Mouse (Mus musculus): ENCODE results near the gene Wwox. TPM values are rescaled to one million over a fixed set of nuclear protein-coding genes. Genes with fewer than 3 reads are reported as not detected.
A peak's percentile ranks its signal among the peaks of the same experiment; 100 is the strongest.

The Wwox gene
- total RNA-seq, 2 experiments from 2014 or later = 28.8 to 30.2 TPM

DNA sequence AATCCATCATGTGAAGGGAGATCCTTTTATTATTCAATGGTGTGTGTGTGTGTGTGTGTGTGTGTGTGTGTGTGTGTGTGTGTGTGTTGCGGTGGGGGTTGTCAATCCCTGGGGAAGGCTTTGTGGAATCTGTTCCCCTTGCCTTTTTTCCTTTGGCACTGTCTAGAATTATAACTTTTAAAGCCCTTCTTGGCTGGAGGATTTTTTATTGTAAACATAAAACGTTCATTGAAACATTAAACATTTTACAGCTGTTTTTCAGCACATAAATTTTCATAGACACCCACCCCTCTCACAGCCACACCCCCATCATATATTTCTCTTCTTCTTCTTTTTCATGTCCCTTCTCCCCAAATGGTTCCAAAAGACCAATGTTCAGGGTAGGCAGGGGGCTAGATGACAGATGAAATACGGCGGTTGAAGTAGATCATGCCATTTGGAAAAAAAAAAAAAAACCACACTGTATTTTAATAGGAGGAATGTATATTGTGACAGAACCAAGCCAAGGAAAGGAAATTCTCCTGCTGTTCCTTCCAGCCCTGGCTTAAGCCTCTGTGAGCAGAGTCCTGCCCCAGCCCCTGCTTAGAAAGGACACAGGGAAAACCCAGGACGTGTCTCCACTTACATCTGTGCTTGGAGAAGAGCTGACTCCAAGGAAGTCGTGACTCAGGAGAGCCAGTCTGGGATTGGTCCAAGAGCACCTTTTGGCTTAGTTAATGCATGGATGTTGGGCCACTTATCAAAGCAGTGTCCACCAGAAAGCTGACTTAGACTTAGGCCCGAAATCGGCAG, 517.1 kb downstream of the Wwox start:
- DNase-seq (ENCODE audit: low spot score in 2 of 2) = no peak

DNA sequence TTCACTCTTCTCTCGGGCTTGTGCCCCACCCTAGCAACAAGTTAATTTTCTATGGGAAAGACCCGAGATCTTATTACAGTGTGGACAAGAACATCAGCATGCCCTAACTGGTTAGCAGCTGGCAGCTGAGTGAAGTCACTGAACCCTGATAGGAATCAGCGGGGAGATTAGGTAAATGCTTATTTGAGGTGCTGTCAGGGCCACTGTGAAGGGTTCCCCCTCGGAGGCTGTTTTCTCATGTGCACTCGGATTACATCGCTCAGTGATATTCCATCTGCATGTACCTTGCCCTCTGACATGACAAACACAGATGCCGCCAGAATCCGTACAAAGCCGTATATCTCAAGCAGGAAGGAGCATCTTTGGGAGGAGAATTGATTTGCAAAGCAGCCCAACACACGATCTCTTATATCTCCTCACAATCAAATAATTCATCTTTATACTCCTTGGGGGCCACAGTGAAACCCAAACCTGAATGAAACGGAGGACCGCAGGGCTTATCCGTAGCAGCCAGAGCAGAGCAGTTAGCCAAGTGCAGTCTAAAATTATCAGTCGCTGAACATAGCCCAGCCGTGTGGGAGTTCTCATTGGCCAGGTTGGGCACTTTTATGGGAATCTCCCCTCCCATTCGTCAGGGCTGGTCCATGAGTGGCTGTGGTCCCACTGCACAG, 519.1 kb downstream of the Wwox start:
- DNase-seq (ENCODE audit: low spot score in 2 of 2) = no peak

DNA sequence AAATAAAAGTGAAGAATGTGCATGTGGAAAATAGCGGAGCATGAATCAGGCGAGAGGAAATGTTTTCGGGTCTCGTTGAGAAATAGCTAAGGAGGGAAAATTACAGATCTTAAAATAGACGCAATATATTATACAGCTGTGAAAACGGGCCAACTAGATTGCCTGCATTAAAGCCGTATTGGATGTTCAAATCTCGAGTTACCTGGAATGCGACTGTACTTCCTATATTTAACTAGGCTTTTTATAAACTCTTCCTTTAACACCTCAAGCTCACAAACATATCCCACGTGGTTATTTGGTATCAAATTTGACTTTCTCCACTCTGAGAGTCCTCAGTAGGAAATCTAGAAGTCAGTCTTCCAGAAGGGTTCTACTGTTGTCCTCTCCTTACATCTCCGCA, 520.0 kb downstream of the Wwox start:
- no peak for DNase-seq (ENCODE audit: low spot score in 2 of 2)

DNA sequence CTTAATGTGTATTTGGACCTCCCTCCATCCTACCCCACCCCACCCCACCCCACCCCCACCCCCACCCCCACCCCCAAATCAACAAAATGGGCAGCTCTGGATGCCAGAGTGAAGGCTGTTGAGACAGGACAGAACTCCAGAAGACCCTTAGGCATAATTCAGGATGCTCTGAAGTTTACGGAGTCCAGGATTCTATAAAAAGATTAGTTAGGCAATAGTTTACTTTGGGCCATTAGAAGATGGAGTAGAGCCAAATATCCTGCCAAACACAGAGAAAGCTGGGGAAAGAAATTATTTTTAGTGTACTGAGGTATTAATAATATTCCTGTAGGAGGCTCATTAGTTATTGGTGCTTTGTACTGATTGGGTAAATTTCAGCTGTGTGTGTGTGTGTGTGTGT, 523.0 kb downstream of the Wwox start:
- no peak for DNase-seq (ENCODE audit: low spot score in 2 of 2)

DNA sequence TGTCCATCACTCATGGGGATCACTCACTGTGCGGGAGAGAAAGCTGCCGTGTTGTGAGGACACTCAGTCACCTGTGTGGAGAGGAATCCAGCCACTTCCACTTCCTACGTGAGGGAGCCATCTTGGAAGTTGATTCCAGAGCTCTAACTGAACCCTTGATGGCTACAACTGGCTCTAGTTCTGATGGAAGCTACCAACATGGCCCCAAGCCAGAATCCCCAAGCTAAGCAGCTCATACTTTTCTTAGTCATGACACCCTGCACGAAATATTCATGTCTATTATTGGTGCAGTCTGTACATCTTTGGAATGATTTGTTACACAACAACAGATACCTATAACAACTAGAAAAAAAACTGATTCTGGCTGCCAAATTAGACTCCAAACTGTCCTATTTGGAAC, 523.8 kb downstream of the Wwox start:
- no peak for DNase-seq (ENCODE audit: low spot score in 2 of 2)

DNA sequence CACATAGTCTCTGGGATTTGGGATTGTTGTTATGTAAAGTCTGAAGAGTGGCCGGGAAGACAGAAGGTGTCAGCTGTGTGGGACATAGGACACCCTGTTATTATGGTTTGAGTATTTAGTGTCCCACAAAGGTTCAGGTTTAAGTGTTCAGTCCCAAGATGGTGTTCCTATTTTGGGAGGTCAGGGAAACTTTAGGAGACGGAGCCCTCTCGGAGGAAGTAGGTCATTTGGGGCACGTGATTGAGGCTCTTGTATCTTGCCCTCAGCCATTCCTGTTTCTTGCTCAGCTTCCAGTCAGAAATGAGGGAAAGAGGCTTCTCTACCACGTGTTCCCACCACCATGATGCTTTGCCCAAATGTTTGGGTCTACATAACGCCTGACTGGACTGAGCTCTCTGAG, 524.8 kb downstream of the Wwox start:
- DNase-seq (ENCODE audit: low spot score in 2 of 2) = no peak

DNA sequence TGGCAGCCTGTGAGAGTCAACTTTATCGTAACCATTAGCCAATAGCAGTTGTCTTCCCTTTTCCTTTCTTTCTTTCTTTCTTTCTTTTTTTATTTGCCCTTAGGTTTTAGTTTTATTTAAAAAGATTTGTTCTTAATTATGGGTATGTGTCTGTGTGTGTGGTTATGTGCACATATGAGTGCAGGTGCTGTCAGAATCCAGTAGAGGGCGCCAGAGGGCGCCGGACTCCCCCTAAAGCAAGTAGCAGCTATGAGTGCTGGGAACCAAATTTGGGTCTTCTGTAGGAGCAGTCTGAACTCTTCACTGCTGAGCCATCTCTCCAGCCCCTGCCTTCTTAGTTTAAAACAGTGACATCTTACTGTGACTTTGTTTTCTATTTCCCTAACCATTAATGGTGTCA, 529.4 kb downstream of the Wwox start:
- no peak for DNase-seq (ENCODE audit: low spot score in 2 of 2)

DNA sequence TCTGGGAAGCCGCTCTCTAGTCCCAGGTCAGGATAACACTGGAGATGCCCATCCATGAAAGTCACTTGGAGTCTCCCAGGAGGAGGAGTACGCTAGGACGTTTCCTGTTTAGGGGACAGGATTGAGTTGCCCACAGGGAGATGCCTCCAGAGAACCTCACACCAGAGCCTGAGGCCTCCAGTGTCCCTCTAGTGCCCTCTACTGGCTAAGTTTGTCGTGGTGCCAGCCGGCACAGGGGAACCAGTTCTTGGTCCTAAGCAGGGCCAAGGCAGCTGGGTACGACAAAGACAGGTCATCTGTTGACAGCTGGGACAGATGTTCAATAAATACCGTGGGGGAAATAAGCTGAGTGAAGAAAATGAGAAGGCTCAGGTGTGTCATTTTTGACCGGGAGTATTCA, 531.9 kb downstream of the Wwox start:
- DNase-seq (ENCODE audit: low spot score in 2 of 2) = peak; percentile 39 to 69

DNA sequence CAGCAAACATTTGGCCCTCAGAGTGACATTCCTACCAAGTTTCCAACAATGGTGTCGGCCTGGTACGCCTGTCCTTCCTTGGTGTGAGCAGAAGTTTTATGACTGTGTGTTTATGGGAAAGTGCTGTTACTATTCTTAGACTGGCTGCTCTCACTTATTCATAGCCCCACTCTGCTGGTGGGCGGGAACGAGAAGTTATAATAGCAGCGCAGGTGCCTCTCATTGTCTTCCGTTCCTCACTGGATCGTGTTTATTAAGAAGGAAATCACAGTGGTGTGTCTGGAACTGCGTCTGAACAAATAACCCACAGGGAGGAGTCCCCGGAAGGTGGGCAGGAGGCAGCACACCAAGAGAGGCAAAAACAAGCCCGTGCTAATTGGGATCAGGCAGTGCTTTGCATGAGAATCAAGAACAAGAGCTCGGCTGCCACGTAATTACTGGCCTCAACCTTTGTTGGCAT, 533.6 kb downstream of the Wwox start:
- no peak for DNase-seq (ENCODE audit: low spot score in 2 of 2)

DNA sequence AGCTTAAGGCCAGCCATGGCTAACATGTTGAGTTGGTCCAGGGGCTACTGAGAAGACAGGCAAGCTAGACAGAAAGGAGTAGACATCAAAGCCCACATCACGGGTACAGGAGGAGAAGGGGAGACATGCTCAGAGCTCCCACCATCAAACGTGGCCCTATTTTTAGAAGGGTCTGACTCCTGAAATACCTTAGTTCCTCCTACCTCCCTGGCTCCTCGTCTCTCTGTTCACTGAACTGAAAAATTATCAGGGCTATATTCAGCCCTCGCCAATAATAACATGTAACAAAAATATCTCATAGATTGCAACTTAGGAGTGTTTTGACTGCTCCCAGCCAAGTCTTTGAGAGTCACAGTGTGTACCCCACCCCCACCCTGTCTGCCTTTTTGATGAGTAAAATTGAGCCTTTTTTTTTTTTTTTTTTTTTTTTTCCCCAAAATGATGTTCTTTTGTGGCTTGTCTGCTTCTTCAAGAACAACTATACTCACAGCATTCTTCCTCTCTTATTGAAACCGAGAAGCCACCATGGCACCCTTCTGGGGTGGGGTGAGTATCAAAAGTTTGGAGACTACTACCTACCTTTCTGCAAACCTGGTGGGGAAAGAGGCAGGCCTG, 535.0 kb downstream of the Wwox start:
- DNase-seq (ENCODE audit: low spot score in 2 of 2) = no peak

DNA sequence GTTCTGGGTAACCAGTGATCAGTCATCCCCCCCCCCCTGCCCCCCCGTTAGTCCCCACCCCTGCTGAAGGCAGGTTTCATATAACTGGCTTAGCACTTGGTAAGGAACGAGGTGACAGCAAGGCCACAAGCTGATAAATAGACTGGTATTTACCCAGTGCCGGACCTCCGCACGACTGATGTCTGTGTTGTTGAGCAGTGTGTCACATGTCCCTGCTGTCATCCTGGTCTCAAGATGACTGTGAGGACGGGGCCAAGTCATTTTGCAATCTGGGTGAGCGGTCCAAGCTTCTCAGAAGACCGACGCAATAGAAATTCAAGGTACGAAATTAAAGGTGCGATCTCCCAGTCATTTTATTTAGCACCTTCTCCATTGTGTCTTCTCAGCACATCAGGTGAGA, 538.3 kb downstream of the Wwox start:
- DNase-seq (ENCODE audit: low spot score in 2 of 2) = no peak

DNA sequence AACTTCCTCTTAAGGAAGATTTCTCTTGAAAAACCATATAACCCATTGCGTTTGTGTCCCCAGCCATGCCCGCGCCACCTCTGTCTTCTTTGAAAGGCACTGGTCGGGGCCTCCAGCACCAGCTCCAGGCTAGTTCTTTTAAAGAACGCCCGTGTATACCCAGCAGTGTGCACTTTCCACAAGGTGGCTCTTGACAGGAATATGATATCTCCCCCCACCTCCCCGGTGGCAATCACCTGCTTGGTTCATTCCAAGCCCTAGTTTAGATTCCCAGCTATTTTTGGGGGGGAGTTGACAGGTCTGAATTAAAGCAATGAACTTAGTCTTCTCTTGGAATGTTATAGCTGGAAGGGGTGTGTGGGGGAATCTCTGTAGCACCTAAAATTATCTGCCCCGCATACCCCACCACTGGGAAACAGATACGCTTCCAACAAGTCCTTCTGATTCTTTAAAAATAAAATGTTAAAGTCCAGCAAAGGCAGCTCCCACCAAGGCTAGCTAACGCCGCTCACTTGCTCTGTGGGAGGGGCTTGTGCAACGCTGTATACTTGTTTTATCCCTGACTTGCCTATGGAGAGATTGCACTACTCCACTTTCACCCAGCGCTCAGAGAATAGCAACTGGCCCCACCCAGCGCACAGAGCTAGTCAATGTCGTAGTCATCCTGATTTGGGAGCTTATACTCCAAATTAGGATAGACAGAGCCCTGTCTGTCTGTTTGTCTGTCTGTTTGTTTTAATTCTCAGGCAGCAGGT, 538.9 kb downstream of the Wwox start:
- no peak for DNase-seq (ENCODE audit: low spot score in 2 of 2)

DNA sequence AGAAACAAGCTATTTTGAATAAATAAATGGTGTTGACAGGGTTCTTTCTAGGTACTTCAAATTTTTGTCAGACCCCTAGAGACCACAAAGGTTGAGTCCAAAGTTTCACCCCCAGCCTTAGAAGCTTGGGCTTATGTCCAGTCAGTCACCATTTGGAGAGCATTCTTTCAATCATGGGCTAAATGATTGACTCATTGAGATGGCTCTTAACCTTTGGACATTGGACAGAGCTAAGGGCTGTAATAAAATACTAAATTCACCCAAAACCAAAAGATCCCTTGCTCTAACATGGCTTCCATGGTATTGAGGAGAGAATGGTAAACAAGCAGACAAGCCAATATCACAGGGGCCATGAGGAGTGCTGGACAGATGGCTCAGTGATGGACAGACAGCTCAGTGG, 540.2 kb downstream of the Wwox start:
- DNase-seq (ENCODE audit: low spot score in 2 of 2) = no peak

DNA sequence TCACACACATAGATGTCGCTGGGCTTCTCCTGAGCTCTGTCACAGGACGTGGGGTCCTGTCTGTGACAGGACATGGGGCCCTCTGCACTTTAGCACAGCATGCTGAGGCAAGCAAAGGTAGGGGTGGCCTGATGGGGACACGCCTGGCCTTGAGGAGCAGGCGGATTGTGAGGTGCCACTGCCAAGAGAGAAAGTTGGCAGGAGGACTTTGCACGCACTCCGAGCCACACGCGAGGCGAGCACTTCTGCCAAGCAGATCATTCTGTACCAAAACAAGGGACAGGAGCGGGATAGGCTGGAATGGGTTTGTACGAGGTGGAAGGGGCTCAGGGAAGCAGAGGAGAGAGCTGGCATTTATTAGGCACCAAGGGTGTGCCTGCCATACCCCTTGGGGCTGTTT, 543.3 kb downstream of the Wwox start:
- DNase-seq (ENCODE audit: low spot score in 2 of 2) = no peak

DNA sequence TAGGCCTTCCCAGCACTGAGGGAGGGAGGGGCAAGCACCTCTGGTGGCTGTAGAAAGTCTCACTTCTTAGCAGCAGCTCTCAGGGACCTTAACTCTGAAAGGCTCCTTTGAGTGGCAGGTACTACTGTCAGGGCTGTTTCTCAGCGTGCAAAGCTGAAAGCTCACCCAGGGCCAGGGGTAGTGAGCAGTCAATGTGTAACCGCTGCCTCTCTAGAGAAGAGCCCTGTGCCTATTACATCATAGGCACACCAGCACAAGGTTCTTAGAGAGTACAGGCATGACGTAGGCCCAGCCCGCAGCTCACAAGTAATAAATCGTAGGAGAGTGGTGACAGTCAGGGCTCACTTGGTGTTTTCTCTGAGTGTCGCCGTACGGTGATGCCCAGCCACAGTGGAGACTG, 545.0 kb downstream of the Wwox start:
- no peak for DNase-seq (ENCODE audit: low spot score in 2 of 2)

DNA sequence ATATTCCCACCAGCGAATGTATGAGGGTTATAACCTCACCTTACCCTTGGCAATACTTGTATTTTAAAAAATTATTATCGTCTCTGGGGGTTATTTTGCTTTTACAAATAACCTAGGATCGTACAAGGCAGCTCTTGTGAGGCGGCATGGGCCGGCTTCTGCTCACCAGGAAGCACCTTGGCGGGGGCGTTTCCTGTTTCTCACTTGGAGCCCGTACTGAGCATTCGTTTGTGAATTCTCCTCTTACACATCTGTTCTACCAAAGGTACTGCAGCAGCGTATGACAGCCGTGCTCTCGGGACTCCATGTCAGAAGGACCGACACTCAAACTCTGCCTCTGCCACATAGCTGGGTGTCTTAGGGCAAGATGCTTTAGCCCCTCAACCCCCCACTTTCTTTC, 546.5 kb downstream of the Wwox start:
- DNase-seq (ENCODE audit: low spot score in 2 of 2) = no peak

DNA sequence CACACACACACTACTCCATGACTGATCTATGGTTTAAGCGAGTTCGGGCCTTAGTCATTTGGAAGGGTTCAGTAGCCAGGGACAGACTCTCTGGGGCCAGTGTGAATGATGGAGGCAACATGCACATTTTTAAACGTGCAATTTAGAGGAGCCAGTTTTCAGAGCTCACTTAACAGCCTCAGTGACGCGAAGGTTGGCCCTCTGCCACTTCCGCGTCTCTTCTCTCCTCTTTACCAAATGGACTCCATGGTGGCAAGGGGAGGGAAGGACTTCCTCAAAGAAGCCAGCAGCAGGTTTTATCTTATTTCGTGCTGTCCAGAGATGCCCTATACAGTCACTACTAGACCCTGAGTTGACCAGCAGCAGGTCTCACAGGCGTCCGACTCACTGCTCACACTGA, 547.5 kb downstream of the Wwox start:
- no peak for DNase-seq (ENCODE audit: low spot score in 2 of 2)

DNA sequence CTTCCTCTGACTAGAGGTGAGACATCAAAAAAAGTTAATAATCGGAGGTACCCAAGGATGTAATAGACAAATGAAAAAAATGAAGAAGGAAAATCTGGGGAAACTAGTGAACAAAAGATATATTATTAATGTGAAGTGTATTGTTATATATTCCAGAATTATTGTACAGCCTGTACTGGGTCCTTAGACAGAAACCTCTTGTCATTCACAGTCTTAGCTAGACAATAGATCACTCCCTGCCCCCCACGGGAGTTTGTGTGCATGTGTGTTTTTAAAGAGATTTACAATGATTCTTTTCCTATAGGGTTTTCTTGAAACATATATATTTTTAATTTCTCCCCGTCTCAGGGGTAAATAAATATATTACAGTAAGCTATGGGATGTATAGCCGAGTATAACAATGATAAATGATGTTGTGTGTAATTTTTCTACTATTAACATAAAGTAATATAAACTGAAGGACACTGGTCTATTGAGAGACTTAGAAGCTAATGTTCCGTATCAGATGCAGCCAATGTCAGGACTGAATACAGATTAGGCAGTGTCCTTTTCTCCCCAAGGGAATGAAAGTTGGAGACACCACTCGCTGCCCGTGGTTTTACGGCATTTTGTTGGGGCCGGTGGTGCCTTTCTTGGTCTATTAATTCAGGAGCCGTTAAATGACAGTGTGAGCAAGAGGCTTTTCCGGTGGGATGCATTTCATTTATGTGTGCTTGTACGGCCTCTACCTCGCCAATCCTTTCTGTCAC, 551.6 kb downstream of the Wwox start:
- no peak for DNase-seq (ENCODE audit: low spot score in 2 of 2)

DNA sequence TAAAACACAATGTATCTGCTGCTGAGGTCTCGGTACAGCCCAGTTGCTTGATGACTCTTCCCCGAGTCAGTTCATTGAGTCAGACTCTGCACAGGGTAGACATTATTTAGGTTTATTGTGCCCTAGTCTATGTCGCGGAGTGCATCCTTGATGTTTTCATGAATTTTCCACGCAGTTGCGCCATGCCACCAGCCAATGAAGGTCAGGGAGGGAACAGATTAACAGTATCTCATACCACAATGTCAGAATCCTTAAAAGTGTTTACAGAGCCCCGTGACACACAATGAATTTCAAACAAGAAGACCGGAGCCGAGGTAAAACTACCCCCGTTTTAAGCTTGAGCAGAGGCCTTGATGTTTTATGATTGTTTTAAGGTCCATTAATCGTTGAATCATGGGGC, 561.3 kb downstream of the Wwox start:
- no peak for DNase-seq (ENCODE audit: low spot score in 2 of 2)

DNA sequence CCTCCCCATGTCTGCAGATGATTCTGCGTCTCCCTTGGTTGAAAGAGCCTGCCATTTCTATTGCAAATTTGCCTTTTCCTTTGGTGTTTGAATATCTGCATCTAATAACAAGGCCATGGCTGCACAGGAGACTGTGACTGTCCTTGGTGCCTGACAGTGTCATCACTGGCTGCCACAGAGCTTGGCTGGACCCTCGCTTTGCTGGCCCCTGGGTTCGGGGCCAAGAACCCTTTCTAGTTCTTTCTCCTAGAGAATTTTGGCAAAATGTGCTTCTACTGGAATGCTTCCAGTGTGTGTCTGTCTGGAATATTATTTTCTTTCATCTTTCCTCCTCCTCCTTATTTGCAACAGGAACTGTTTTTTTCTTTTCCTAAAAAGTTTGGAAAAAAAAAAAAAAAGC, 565.6 kb downstream of the Wwox start:
- no peak for DNase-seq (ENCODE audit: low spot score in 2 of 2)

DNA sequence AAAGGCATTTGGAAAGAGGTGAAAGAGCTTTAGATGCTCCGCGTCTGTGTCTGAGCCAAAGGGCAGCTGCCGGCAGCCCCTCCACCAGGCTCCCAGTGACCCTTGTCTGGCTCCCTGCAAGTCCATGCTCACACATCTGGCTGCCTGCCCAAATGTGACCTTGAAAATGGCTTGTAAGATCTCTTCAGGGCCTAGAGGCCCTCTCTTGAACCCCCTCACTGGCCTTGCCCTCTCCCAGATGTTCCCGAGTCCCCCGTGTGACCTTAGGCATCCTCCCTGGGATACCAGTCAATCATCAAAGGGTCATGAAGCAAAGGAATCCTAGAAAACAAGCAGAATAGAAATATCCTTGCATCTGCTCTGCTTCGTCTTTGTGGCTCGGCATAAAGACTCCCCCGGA, 567.1 kb downstream of the Wwox start:
- DNase-seq (ENCODE audit: low spot score in 2 of 2) = no peak
